Mouse (Mus musculus) monocyte, adult 5-6 weeks (primary cell): ENCODE results near the gene Mipep. TPM values are rescaled to one million over a fixed set of nuclear protein-coding genes. Genes with fewer than 3 reads are reported as not detected.
A peak's percentile ranks its signal among the peaks of the same experiment; 100 is the strongest.

Experiments used
- ATAC-seq: fragments of 153-309, 156-312 bp; replicated peaks from 2 replicates; pipeline ENCODE4 v1.8.0; 2017; ENCODE audit warnings: mild to moderate bottlenecking; ENCODE audit not compliant: low TSS enrichment, insufficient number of reproducible peaks, severe bottlenecking, poor library complexity, low FRiP score
- total RNA-seq: library from RNA; stranded (forward); fragments of 200-1000, 200-491, 200-594 nt; gene quantifications from 3 replicates; pipeline ENCODE4 v1.2.3, GENCODE M21; 2017

Gene Mipep
- total RNA-seq, 1 experiment from 2014 or later = 5.7 TPM

DNA sequence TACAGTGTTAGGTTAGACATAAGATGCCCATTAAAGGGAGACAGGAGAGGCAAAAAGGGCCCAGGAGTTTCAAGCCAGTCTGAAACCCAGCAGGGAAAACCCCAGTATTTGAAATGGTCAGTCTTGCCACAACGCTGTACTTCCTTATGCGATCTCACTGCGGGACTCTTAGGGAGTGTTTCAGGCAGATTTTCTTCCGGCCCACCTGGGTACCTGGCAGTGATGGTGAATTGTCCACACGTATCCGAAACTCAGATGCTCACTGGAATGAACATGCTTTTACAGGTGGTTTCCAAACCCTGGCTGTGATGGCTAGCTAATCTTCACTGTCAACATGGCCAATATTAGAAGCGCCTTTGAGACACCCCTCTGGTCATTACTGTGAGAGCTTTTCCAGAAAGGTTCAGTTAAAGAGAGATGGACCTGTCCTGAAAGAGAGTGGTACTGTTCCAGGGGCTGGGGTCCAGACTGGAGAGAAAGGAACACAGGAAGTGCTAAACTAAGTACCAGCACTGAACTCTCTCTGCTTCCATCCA is 2.2 kb upstream of the Mipep start:
- no peak for ATAC-seq

- no peak for ATAC-seq
These were observed 1.2 kb upstream of the Mipep start for GRCm38 (mm10) chr14:60783196-60783595.

DNA sequence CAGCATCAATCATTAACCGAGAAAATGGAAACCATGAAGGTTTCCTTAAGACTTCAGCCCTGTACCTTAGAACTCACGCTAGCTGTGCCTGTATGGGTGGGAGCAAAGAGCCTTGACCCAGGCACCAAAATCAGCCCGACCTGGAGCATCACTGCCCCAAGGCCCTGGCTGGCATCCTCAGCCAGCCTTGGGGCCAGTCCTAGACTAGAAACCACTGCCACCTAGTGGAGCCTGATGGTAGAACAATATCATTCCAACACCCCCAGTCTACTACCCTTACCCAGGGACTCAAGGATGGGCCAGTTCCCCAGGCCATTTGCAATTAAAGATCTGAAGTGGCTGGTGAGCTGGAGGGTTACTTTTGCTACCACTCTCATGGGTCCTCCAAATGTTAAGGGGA is 5.7 kb downstream of the Mipep start:
- peak; percentile 84 for ATAC-seq

- no peak for ATAC-seq
These were observed 12.4 kb downstream of the Mipep start for GRCm38 (mm10) chr14:60796600-60797322.

DNA sequence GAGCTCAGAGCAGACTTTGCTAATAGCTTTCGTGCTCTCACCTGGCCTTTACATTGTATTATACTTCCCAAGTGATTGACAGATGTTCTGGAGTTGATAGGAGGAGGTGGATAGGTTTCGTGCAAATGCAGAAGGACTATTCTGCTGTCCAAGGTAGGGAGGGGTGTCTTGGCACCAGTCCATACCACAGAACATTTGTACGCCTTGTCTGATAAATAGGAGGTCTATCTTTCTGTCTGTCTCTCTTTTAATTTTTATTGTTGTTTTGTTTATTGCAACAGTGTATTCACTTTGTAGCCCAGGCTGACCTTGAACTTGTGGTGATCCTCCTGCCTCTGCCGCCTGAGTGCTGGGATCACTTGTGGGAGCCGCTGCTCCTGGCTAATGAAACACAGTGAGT is 13.2 kb downstream of the Mipep start:
- ATAC-seq = no peak

GRCm38 (mm10) chr14:60798721-60799120 is 14.3 kb downstream of the Mipep start:
- 0 out of 2 replicates have a peak, but pooled peaks have one; percentile 27 for ATAC-seq

- ATAC-seq = no peak
These were observed 15.7 kb downstream of the Mipep start for GRCm38 (mm10) chr14:60799762-60800728.

DNA sequence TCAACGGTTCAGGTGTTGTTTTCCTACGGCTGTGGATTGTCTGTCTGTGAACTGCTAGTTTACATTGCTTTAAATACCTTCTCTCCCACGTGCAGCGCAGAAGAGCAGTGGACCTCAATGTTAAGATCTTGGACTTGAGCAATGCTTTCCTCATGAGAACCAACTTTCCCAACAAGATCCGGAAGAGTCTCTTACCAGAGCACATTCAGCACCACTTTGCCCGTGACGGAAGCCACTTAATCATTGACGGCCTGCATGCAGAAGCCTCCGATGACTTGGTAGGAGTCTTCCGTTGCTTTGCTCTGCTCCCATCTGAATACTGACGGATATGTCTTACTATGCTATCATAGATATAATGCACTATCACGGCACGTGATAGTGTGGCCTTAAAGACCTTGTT is 17.7 kb downstream of the Mipep start:
- ATAC-seq = no peak

DNA sequence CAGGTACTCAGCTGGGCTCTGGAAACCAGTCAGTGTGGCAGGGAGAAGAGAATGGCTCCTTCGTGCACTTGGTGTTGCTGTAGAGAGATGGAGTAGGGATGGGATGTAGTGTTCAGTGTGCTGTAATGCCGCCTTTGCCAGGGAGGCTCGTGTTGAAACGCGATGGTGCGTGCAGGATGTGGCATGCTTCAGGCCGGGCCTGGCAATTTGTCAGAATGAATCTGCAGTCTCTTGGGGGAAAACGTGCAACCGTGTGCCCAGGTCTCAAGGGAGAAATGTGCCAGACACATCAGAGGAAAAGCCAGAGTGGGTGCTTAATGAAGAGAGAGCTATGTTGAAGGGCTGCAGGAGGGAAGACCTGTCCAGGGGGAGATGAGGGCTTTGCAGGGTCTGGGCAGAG is 20.6 kb downstream of the Mipep start:
- ATAC-seq = no peak

GRCm38 (mm10) chr14:60805871-60806270 is 21.5 kb downstream of the Mipep start:
- no peak for ATAC-seq

DNA sequence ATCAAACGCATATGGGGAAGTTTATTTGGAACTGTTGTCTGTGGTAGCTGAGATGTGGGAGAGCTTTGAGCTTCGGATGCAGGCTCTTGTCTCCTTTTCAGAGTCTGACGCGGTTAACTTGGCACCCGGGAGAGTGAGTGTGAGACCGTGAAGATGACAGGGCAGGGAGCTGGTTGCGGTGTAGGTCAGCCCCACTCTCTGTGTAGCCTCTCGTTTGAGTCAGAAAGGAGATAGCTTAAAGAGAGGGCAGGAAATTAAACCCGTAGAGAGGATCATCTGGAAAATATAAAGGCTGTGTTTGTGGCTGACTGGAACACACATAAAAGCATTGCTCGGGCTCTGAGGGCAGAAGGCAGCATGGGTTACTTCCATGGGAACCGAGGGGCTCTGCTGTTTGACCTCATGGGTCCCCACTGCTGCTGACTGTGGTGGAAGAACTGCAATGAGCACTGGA is 22.5 kb downstream of the Mipep start:
- no peak for ATAC-seq

DNA sequence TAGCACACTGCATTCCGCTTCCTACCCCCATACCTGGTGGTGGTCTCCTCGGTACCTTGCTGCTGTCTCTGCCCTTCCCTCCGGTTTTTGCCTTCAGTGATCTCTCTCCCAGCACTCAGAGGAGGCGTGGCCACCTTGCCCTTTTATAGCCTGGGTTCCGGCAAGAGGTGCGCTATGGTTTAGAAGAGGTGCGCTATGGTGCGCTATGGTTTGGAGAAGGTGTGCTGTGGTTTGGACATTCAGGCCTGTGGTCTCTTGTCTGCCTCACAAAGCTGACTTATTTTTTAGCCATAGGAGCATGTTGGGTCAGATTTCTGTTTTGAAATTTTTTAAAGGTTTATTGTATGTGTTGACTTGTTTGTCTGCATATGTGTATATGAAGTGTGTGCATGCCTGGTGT is 25.5 kb downstream of the Mipep start:
- ATAC-seq = no peak

GRCm38 (mm10) chr14:60811547-60811946 is 27.2 kb downstream of the Mipep start:
- ATAC-seq = no peak

- ATAC-seq = no peak
These were observed 30.7 kb downstream of the Mipep start for GRCm38 (mm10) chr14:60815098-60815497.

DNA sequence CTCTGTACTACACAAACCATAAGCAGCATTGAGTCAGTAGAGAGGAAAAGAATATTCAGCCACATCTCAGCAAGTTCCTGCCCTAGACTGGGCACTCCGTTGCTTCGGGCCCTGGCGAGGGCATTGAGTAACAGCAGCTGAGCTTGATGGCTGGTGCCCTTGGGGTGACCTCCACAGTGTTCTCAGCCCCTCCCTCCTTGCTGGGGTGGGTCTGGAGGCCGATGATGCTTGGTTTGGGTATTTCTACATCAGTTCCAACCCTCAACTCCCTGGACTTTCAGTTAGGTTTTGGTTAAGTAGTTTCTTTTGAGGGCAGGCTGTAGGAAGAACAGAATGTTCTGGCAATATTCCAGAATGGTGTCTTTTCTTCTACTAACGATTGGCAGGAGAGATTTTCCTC is 33.7 kb downstream of the Mipep start:
- ATAC-seq = no peak

DNA sequence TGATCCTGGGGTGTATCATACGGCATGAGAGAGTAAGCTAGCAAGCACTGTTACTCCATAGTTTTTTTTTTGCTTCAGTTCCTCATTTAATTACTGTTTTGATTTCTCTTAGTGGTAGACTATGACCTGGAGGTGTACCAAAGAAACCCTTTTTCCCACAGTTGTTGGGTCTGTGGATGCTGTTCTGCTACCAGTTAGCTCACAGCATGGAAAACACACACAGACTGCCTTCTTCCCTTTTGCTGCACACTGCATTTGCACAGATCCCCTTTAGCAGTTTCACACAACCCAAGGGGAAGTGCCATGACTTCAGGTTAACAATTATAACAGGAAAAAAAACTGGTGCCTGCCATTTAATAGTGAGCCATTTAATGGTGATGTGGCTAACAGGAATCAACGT is 45.7 kb downstream of the Mipep start:
- ATAC-seq = no peak

- ATAC-seq = no peak
These were observed 52.3 kb downstream of the Mipep start for GRCm38 (mm10) chr14:60836709-60837108.

DNA sequence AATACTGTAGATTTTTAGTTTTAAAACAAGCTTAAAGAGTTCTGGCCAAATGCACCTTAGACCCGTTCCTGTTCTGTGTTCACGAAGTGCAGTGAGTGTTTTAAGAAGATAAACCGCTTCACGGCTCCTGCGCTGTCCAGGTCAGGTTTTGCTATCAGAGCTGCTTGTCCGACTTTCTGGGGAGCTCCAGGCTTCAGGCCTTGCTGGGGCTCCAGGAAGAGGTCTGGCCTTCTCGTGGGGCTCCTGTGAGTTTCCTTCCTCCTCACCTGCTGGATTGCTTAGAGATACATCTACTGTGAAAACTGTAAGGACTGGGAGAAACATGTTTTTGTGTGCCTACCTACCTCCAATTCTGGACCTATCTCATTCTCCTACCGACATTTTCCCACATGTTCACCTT is 55.3 kb downstream of the Mipep start:
- ATAC-seq = no peak

- no peak for ATAC-seq
These were observed 57.7 kb downstream of the Mipep start for GRCm38 (mm10) chr14:60841977-60842659.
